Mouse (Mus musculus) MEL (cell line): ENCODE results near the gene Kif6.

Experiments used
- ELF1 ChIP-seq: IDR thresholded peaks from 2 replicates; pipeline ENCODE4 v1.6.1; 2014; ENCODE audit warnings: low read depth, mild to moderate bottlenecking, inconsistent platforms, low read length, improper control_type of control experiment, moderate library complexity
- MAFK ChIP-seq: IDR thresholded peaks from 2 replicates; pipeline ENCODE4 v1.6.1; 2011; ENCODE audit warnings: low read depth, mild to moderate bottlenecking, low read length, improper control_type of control experiment, borderline replicate concordance
- NRF1 ChIP-seq: IDR thresholded peaks from 2 replicates; pipeline ENCODE4 v1.6.1; 2014; ENCODE audit warnings: low read depth, mild to moderate bottlenecking, inconsistent platforms, low read length, improper control_type of control experiment, moderate library complexity; ENCODE audit not compliant: poor library complexity, insufficient read depth, severe bottlenecking
- SMC3 ChIP-seq: IDR thresholded peaks from 2 replicates; pipeline ENCODE4 v1.6.1; 2011; ENCODE audit warnings: low read depth, low read length, improper control_type of control experiment
- USF1 ChIP-seq: IDR thresholded peaks from 2 replicates; pipeline ENCODE4 v1.6.1; 2014; ENCODE audit warnings: low read depth, mild to moderate bottlenecking, inconsistent platforms, low read length, improper control_type of control experiment, moderate library complexity

- TF ChIP-seq MAFK (no peak), SMC3 (no peak), ELF1 (no peak), NRF1 (no peak), USF1 (no peak)
Observed at GRCm38 (mm10) chr17:49761260-49761659, 146.3 kb downstream of the Kif6 start.
